Mouse (Mus musculus): ENCODE data around the gene Adgrb2. TPM values are rescaled to one million over a fixed set of nuclear protein-coding genes. Genes with fewer than 3 reads are reported as not detected.
A peak's percentile ranks its signal among the peaks of the same experiment; 100 is the strongest.

The Adgrb2 gene
- total RNA-seq, 2 experiments from 2014 or later, result 295 to 296 TPM

GRCm38 (mm10) chr4:129985161-129985670 lies 546 bp downstream of the Adgrb2 start:
- intact Hi-C loops (cut with DNase I), result no loop called here
- DNase-seq (ENCODE audit: extremely low spot score in 1 of 2, low spot score in 2 of 2), result peak in 1 of 2 experiments; percentile 71

DNA sequence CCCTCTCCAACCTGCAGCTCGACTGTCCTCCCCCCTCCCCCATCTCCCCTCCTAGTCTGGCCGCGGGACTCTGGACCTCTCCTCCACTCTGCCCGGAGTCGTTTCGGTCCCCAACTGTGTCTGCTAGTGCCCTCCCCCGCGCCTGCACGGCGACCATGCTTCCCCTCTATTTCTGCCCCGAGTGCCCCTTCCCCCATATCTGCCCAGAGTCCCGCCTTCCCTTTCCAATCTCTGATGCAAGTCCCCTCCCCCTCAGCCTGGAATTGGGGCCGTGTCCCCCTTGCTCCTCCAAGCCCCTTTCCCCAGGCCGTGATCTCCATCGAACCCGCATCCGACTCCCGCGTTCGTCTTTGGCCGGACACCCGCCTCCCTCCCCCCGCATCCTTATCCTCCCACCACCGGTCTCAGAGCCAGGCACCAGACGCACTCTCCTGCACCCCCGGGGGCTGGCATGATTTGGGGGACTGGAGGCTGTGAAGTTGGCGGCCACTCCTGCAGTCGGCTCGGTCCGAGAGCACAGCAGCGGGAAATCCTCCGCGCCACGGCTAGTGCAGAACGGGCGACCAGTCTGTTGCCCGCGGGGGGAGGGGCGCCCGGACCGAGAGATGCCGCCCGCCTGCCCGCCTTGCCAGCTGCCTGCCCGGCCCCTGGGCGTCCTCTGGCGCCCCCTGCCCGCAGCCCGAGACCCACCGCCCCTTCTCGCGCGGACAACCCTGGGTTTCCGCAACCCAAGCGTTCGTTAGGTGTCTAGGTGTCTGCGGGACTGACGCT lies 1.2 kb downstream of the Adgrb2 start:
- intact Hi-C loops (cut with DNase I), result loop anchor here (2.0 kb wide), 1 partner anchor 25 kb away; no protein-coding TSS in a partner anchor
- peak; percentile 80 to 92 for DNase-seq (ENCODE audit: extremely low spot score in 1 of 2, low spot score in 2 of 2)

GRCm38 (mm10) chr4:129987825-129988504 lies 3.3 kb downstream of the Adgrb2 start:
- intact Hi-C loops (cut with DNase I), result loop anchor here (2.0 kb wide), 1 partner anchor 27 kb away; no protein-coding TSS in a partner anchor
- peak in 1 of 2 experiments; percentile 75 for DNase-seq (ENCODE audit: extremely low spot score in 1 of 2, low spot score in 2 of 2)

DNA sequence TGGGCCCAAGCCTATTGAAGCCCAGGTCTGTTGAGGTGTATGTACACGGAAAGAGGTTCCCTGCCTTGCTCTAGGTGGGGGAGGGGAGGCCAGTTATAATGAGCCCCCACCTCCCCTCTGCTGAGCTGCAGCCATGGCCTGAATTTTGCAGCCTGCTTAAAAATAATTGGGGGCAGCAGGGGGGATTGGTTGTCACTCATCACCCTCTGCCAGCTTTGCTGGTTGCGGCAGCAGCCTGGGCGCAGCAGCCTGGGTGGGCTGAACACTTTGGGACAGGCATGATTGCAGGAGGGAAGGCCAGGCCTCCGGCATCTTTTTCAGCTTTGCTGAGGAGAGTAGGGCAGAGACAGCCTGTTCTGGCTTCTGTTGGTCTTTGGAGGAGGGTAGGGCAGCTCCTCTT lies 5.3 kb downstream of the Adgrb2 start:
- peak in 1 of 2 experiments; percentile 34 for DNase-seq (ENCODE audit: extremely low spot score in 1 of 2, low spot score in 2 of 2)
- intact Hi-C loops (cut with DNase I), result no loop called here

- intact Hi-C loops (cut with DNase I), result no loop called here
- peak in 1 of 2 experiments; percentile 33 for DNase-seq (ENCODE audit: extremely low spot score in 1 of 2, low spot score in 2 of 2)
Observed at GRCm38 (mm10) chr4:129992720-129993119, 8.1 kb downstream of the Adgrb2 start.

- DNase-seq (ENCODE audit: extremely low spot score in 1 of 2, low spot score in 2 of 2), result peak in 1 of 2 experiments; percentile 53
- intact Hi-C loops (cut with DNase I), result no loop called here
Observed at GRCm38 (mm10) chr4:129993213-129993612, 8.5 kb downstream of the Adgrb2 start.

DNA sequence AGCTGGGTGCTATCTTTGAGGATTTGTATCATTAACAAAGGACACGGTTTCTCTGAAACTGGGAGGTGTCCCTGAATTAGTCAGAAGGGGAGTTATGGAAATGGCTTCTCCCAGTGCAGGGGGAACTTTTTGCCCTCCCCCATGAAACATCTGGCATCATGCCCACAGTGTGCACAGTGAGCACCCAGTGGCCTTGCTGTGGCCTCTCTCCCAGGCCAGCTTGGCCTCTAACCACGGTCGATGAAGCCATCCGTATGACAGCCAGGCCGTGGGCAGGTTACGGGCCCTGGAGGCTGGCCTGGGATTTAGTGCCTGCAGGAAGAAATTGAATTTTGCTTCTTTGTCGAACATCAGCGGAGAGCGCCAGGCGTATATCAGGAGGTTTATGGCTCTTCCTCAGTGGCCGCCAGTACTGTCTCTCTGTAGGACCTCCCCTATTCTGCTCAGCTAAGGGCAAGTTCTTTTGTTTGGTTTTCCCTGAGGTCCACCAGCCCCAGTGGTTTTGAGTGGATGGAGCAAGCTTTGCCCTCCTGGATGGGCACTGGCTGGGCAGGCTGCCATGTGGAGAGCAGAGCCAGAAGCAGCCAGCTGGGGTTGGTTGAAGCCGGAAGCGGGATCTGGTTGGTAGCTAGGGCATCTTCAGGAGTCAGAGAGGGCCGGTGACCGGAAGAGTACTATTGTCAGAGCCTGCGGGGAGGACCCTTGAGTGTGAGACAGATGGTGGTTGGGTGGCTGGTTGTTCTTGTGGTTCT lies 9.4 kb downstream of the Adgrb2 start:
- peak in 1 of 2 experiments; percentile 79 for DNase-seq (ENCODE audit: extremely low spot score in 1 of 2, low spot score in 2 of 2)
- intact Hi-C loops (cut with DNase I), result no loop called here

DNA sequence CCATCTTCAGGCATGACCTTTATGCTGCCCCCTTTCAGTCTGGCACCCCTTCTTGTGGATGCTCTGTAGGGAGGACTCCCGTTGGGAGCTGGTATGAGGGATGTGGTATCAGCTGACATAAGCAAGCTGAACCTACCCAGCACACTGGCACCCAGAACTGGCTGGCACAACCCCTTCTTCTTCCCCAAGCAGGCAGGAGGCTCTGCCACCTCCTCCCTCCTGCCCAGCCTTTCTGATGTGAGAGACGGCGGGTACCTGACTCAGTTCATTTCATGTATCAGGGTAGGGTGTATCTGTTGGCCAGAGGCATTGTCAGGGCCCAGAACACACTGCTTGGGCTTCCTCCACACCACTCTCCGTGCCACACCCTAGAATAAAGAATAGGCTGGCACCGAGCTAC lies 10.1 kb downstream of the Adgrb2 start:
- no peak for DNase-seq (ENCODE audit: extremely low spot score in 1 of 2, low spot score in 2 of 2)
- intact Hi-C loops (cut with DNase I), result no loop called here

DNA sequence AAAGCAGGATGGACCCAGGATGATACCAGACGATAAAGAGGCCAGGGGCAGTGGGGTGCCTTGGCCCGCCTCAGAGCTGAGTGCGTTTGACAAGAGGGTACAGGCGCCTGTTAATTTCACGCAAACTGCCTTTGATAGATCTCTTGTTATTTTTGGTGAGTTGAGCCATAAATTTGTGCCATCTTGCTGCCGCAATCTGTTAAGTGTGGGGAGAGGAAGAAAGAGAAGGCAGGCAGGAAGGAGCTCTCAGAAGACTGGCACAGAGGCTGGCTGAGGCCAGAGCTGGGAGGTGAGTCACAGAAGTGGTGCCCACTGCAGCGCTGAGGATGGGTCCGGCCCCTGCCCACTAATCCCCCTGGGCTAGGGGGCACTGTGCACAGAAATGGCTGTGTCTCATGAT lies 10.6 kb downstream of the Adgrb2 start:
- intact Hi-C loops (cut with DNase I), result no loop called here
- no peak for DNase-seq (ENCODE audit: extremely low spot score in 1 of 2, low spot score in 2 of 2)

GRCm38 (mm10) chr4:129996015-129996414 lies 11.3 kb downstream of the Adgrb2 start:
- intact Hi-C loops (cut with DNase I), result no loop called here

GRCm38 (mm10) chr4:129998124-129998523 lies 13.5 kb downstream of the Adgrb2 start:
- intact Hi-C loops (cut with DNase I), result no loop called here
- DNase-seq (ENCODE audit: extremely low spot score in 1 of 2, low spot score in 2 of 2), result peak in 1 of 2 experiments; percentile 52

More at GRCm38 (mm10) chr4:129996015-129996414, 11.3 kb downstream of the Adgrb2 start:
- DNase-seq (ENCODE audit: extremely low spot score in 1 of 2, low spot score in 2 of 2), result no peak

DNA sequence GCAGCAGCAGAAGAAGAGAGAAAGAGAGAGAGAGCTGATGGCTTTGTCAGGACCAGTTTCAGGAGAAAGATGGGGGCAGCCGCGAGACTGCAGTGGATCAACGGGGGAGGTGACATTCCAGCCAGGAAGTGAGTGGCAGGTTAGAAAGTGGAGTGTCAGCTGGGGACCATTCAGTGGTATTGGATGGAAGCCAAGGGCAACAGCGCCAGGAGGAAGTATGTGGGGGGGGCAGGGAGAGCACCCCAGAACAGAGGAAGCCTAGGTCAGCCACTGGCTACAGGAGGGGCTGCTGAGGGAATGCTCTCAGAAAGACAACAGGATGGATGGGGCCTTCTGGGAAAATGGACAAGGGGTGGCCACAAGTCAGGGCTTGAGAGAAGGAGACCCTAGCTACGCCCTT lies 17.0 kb downstream of the Adgrb2 start:
- intact Hi-C loops (cut with DNase I), result no loop called here
- peak in 1 of 2 experiments; percentile 27 for DNase-seq (ENCODE audit: extremely low spot score in 1 of 2, low spot score in 2 of 2)

DNA sequence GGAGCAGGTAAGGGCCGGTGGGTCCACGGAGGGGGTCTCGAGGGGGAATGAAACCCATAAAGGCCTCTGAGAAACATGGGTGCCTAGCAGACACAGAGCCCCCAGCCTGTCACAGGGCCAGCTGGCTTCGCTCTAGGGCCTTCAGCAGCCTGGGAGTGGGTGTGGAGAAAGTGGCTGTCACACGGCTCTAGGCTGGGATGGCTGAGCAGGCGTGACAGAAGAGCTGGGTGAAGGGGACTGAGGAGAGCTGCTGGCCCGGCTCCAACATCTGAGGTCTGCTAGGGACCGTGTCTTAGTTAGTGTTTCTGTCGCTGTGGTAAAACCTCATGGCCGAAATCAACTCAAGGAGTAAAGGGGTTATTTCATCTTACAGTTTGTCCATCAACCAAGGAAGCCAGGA lies 17.5 kb downstream of the Adgrb2 start:
- intact Hi-C loops (cut with DNase I), result no loop called here
- peak in 1 of 2 experiments; percentile 78 for DNase-seq (ENCODE audit: extremely low spot score in 1 of 2, low spot score in 2 of 2)

DNA sequence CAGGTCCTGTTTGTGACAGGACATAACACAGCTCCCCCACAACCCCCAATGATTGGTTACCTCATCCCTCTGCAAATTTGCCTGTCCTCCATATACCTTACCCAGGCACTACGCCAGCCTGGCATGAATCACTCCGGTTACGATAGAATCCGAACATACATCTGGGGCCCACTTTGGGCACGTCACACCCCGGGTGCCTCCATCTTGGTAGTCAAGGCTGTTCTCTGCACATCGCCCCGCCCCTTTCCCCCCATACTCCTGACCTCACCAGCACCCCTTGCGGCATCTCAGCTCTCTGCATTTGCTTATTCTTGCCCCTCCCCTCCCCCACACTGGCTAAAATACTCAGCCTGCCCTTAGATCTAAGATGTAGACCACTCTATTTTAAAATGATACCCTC lies 20.9 kb downstream of the Adgrb2 start:
- DNase-seq (ENCODE audit: extremely low spot score in 1 of 2, low spot score in 2 of 2), result peak in 1 of 2 experiments; percentile 71
- intact Hi-C loops (cut with DNase I), result no loop called here

DNA sequence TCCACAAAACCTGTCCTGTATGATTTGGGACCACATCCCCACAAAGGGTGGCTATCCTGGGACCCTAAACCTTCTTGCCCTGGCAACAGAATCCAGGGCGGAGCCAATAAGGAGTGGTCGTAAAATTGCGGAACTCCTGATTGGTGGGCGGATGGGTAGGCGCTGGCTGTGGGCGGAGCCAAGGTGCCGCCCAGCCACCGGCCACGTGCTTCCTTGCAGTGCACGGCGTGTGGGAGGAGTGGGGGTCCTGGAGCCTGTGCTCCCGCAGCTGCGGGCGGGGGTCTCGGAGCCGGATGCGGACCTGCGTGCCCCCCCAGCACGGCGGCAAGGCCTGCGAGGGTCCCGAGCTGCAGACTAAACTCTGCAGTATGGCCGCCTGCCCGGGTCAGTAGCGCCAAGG lies 21.9 kb downstream of the Adgrb2 start:
- intact Hi-C loops (cut with DNase I), result no loop called here
- no peak for DNase-seq (ENCODE audit: extremely low spot score in 1 of 2, low spot score in 2 of 2)

- intact Hi-C loops (cut with DNase I), result no loop called here
Observed at GRCm38 (mm10) chr4:130009043-130009442, 24.4 kb downstream of the Adgrb2 start.

DNA sequence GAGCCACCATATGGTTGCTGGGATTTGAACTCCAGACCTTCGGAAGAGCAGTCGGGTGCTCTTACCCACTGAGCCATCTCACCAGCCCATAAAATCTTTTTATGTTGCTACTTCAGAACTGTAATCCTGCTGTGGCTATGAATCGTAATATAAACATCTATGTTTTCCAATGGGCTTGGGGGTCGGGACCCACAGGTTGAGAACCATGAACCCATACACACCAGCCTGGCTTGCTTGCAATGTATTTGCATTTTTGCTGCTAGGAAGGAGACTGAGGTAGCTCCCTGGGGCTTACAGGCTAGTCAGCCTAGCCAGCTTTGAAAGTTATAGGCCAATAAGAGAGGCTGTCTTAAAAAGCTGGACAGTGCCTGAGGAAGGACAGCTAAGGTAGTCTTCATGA lies 26.1 kb downstream of the Adgrb2 start:
- DNase-seq (ENCODE audit: extremely low spot score in 1 of 2, low spot score in 2 of 2), result no peak
- intact Hi-C loops (cut with DNase I), result no loop called here

More at GRCm38 (mm10) chr4:130009043-130009442, 24.4 kb downstream of the Adgrb2 start:
- no peak for DNase-seq (ENCODE audit: extremely low spot score in 1 of 2, low spot score in 2 of 2)

DNA sequence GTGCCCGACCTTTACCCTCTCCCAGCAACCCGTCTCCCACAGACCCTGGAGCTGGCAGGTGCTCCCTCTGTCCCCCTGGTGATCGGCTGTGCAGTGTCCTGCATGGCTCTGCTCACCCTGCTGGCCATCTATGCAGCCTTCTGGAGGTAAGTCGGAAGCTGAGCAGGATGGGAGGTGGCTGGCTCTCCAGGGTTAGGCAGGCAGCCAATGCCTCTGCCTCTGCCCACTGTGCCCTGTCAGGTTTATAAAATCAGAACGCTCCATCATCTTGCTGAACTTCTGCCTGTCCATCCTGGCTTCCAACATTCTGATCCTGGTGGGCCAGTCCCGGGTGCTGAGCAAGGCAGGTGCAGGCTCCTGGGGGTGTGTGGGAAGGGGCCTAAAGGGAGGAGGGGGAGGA lies 27.6 kb downstream of the Adgrb2 start:
- no peak for DNase-seq (ENCODE audit: extremely low spot score in 1 of 2, low spot score in 2 of 2)
- intact Hi-C loops (cut with DNase I), result no loop called here

GRCm38 (mm10) chr4:130013111-130013510 lies 28.4 kb downstream of the Adgrb2 start:
- no peak for DNase-seq (ENCODE audit: extremely low spot score in 1 of 2, low spot score in 2 of 2)

More at GRCm38 (mm10) chr4:130013111-130013510, 28.4 kb downstream of the Adgrb2 start:
- intact Hi-C loops (cut with DNase I), result no loop called here
